Mouse (Mus musculus): ENCODE measurements around the gene Vangl2. TPM values are rescaled to one million over a fixed set of nuclear protein-coding genes. Genes with fewer than 3 reads are reported as not detected.
A peak's percentile ranks its signal among the peaks of the same experiment; 100 is the strongest.

The Vangl2 gene
- polyA plus RNA-seq, 1 experiment from 2014 or later: 10.1 TPM

DNA sequence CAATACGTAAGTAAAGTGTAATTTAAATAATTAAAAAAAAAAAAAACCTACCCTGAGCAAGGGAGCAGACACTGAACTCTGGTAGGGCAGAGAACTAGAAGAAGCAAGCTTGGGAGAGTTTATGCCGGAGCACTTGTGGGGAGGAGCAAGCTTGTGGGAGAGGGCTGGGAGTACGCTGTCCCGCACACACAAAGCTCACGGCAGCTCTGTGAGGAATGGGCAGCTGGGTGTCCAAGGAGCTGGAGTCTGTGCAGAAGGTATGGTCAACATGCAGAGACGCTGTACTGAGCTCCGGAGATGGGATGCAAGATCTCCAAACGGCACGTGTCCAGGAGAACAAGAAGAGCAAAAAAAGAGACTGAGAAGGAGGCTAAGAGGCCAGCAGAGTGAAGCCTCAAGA, 13.5 kb downstream of the Vangl2 start:
- Histone ChIP-seq H3K4me1 (replicated peaks) (peaks cover 30% of the 10 kb centered on the region), H3K27ac (no peak overlapping the region), H3K4me2 (replicated peaks) (no peak overlapping the region), H3K9me3 (no peaks in the 10 kb centered on the region), H3K27me3 (replicated peaks) (no peaks in the 10 kb centered on the region), H3K9ac (no peak overlapping the region; the same call in 1 of the 2 replicates), H3K4me3 (replicated peaks) (no peak overlapping the region), H3K36me3 (peaks cover 7% of the 10 kb centered on the region; the same call in 1 of the 2 replicates)
- no peak for ATAC-seq
- WGBS: 83% methylated on average over 9 of the region's 9 CpGs

DNA sequence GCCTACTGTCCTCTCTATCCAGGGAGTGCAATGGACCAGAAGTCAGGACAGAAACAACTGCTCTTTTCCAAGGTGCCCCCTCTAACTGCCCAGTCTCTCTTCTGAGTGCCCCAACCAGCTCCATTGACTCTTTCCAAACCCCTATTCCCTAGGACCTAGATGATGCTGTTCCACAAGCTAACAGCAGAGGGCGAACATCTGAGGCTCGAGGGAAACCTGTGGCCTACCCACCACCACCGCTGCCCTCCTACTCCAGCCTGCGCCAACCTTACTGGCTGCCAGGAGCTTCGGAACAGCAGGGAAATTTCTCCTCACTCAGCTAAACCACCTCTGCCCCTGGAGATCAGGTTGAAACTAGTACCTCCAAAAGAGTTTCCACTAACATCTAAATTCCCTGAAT, 16.2 kb downstream of the Vangl2 start:
- Histone ChIP-seq H3K9me3 (no peaks in the 10 kb centered on the region), H3K27me3 (replicated peaks) (no peaks in the 10 kb centered on the region), H3K27ac (no peak overlapping the region), H3K9ac (no peak overlapping the region), H3K4me1 (replicated peaks) (peaks cover 12% of the 10 kb centered on the region), H3K4me2 (replicated peaks) (no peak overlapping the region), H3K4me3 (replicated peaks) (no peak overlapping the region), H3K36me3 (peaks cover 27% of the 10 kb centered on the region)
- ATAC-seq: peak; percentile 41; the same call in 1 of the 2 replicates
- WGBS: 29% methylated on average over 5 of the region's 5 CpGs

DNA sequence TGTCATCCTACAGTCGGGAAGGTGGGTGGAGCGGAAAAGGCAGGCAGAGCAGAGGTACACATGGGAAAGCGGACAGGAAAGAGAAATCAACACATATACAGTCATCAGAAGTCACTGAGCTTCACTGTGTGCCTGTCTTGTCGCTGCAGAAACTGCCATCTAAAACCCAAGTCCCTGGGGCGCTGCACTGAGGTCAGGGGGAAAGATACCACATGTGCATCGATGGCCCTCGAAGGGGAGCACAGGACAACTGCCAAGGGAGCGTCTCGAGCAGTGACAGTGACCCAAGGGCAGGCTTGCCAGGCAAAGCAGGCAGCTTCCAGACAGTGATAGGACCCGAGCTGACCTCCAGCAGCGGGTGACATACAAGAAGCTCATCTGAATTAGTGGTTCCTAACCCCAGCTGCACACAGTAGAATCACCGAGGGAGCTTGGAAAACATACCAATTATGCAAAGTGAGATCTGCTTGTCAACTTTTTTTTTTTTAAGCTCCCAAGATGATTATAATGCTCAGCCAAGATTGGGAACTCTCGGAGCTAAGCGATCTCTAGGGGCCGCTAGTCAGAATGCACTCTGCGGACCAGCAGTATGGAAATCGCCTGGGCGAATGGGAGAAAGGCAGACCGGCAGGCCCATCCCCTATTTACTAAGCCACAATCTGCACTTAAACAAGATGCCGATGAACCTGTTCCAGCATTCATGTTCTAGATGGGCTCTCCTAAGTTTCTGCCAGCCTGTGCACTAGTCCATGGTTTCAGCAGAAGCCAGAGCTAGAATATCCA, 18.0 kb downstream of the Vangl2 start:
- H3K27ac ChIP-seq: no peak overlapping the region
- 93% methylated on average over 20 of the region's 20 CpGs for WGBS
- no peak overlapping the region for H3K4me2 ChIP-seq (replicated peaks)
- H3K36me3 ChIP-seq: peaks cover 30% of the 10 kb centered on the region
- no peak overlapping the region for H3K4me3 ChIP-seq (replicated peaks)
- no peaks in the 10 kb centered on the region for H3K4me1 ChIP-seq (replicated peaks)
- H3K9ac ChIP-seq: no peak overlapping the region
- no peaks in the 10 kb centered on the region for H3K27me3 ChIP-seq (replicated peaks)
- no peaks in the 10 kb centered on the region for H3K9me3 ChIP-seq
- ATAC-seq: no peak

- no peaks in the 10 kb centered on the region for H3K9me3 ChIP-seq
- no peak for ATAC-seq
- H3K9ac ChIP-seq: no peak overlapping the region
- no peak overlapping the region for H3K4me2 ChIP-seq (replicated peaks)
- H3K36me3 ChIP-seq: peaks cover 30% of the 10 kb centered on the region
- no peak overlapping the region for H3K27ac ChIP-seq
- no peaks in the 10 kb centered on the region for H3K4me1 ChIP-seq (replicated peaks)
- WGBS: 93% methylated on average over 21 of the region's 21 CpGs
- no peak overlapping the region for H3K4me3 ChIP-seq (replicated peaks)
- H3K27me3 ChIP-seq (replicated peaks): no peaks in the 10 kb centered on the region
These were observed 18.8 kb downstream of the Vangl2 start for GRCm38 (mm10) chr1:172009406-172009805.

DNA sequence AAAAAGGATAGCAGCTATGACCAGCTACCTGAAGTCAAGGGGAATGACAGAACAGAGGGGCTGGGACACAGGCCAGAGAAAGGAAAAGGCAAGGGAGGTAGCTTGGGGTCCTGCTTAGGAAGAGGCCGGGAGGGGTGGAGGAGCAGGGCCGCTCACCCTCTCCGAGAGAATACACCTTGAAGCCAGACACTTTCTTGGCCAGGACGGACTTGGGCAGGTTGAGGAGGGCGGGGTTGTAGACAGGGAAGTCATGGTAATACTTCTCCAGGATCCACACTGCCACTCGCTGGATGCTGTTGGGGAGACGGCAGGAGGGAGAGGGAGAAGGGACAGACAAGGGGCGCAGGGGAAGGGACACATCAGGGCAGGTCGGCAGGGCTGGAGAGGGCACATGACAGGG, 19.9 kb downstream of the Vangl2 start:
- Histone ChIP-seq H3K4me1 (replicated peaks) (no peaks in the 10 kb centered on the region), H3K36me3 (peaks cover 30% of the 10 kb centered on the region), H3K4me2 (replicated peaks) (no peak overlapping the region), H3K9me3 (no peaks in the 10 kb centered on the region), H3K27me3 (replicated peaks) (no peaks in the 10 kb centered on the region), H3K27ac (no peak overlapping the region), H3K4me3 (replicated peaks) (no peak overlapping the region), H3K9ac (no peak overlapping the region)
- ATAC-seq: no peak
- WGBS: 88% methylated on average over 9 of the region's 9 CpGs

DNA sequence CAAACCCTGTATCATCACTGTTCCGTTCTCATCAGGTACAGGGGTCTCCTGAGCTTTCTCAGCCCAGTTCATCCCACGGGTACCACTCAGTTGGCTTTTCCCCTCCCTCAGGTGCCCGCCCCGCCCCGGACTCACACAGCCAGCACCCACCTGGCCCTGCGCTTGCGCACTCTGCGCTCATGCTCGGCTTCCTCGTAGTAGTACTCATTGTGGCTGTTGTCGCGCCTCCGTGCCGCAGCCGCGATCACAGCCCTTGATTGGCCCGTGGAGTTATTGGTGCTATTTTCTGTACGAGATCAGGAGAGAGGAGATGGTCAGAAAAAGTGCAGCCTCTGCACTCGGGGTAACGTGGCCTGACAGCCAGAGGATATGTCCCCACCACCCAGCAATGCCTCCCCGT, 20.5 kb downstream of the Vangl2 start:
- Histone ChIP-seq H3K9ac (no peak overlapping the region), H3K27ac (no peak overlapping the region), H3K9me3 (no peaks in the 10 kb centered on the region), H3K36me3 (peaks cover 28% of the 10 kb centered on the region), H3K4me1 (replicated peaks) (no peaks in the 10 kb centered on the region), H3K4me3 (replicated peaks) (no peak overlapping the region), H3K4me2 (replicated peaks) (no peak overlapping the region), H3K27me3 (replicated peaks) (no peaks in the 10 kb centered on the region)
- ATAC-seq: no peak
- 94% methylated on average over 21 of the region's 21 CpGs for WGBS

DNA sequence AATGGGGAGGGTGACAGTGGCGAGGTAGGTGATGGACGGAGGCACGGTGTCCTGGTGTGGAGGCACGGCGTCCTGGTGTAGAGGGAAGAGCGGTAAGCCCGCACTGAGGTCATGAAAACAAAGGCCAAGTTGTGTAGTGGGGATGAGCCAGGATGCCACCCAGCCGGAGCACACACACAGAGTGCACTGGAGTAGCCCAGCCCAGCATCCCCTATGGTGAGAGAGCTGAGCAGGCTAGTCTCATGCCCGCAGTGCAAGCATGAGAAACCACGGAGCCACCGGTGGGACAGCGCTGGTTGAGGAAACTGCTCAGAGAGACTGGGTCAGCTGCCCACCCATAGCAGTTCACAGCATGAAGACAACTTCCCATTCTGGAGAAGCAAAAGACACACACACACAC, 26.6 kb downstream of the Vangl2 start:
- no peaks in the 10 kb centered on the region for H3K4me1 ChIP-seq (replicated peaks)
- H3K27ac ChIP-seq: no peak overlapping the region
- H3K4me2 ChIP-seq (replicated peaks): no peak overlapping the region
- no peaks in the 10 kb centered on the region; the same call in 1 of the 2 replicates for H3K36me3 ChIP-seq
- no peak overlapping the region for H3K9ac ChIP-seq
- H3K27me3 ChIP-seq (replicated peaks): no peaks in the 10 kb centered on the region
- H3K9me3 ChIP-seq: no peaks in the 10 kb centered on the region
- WGBS: 68% methylated on average over 12 of the region's 12 CpGs
- ATAC-seq: 0 out of 2 replicates have a peak, but pooled peaks have one; percentile 68
- H3K4me3 ChIP-seq (replicated peaks): no peak overlapping the region

- Histone ChIP-seq H3K27me3 (replicated peaks) (no peaks in the 10 kb centered on the region), H3K27ac (no peak overlapping the region), H3K4me3 (replicated peaks) (no peak overlapping the region), H3K9ac (no peak overlapping the region), H3K4me1 (replicated peaks) (no peaks in the 10 kb centered on the region), H3K36me3 (no peaks in the 10 kb centered on the region; the same call in 1 of the 2 replicates), H3K9me3 (no peaks in the 10 kb centered on the region), H3K4me2 (replicated peaks) (no peak overlapping the region)
- 0 out of 2 replicates have a peak, but pooled peaks have one; percentile 41 for ATAC-seq
- WGBS: 47% methylated on average over 3 of the region's 3 CpGs
These were observed 27.6 kb downstream of the Vangl2 start for GRCm38 (mm10) chr1:172000641-172001040.

DNA sequence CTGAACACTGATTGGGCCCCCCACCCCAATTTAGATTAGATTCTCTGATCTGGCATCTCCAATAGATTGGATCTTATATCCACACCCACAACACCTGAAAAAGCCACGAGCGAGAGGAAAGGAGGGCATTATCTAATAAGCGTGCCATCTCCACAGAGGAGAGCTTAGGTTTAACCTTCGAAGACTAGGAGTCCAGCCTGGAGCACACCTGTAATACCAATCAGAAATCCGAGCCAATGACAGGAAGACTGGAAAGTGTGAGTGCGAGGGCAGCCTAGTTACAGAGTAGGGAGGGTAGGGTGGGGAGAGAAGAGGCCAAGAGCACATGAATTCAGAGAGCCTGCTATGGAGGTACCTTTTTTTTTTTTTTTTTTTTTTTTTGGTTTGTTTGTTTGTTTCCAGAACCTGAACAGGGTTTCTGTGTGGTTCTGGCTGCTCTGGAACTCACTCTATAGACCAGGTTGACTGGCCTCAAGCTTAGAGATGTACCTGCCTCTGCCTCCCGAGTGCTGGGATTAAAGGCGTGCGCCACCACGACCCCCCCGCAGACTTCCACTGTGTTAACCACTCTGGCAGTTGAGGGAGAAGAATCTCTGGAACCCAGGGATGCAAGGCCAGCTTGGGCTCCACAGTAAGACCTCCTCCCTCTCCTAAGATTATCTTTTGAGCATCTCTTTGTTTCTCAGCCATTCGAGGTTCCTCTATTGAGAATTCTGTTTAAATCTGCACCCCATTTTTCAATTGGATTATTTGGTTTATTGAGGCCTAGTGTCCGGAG, 29.2 kb downstream of the Vangl2 start:
- no peak for ATAC-seq
- H3K4me3 ChIP-seq (replicated peaks): no peak overlapping the region

DNA sequence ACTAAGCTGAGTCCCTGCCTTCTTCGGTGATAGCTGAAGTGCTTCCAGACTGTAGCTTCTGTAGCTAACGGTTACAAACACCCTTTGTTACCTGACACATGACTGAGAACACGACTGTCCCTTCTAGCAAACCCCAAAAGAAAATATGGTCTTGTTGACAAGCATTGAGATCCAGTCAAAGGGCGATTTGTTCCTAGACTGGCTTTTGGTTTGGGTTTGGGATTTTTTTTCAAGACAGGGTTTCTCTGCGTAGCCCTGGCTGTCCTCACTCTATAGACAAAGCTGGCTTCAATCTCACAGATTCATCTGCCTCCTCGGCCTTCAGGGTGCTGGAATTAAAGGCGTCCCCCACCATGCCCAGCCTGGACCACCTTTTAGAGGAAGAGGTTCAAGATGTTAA, 31.5 kb downstream of the Vangl2 start:
- Histone ChIP-seq H3K9ac (no peak overlapping the region), H3K27ac (no peak overlapping the region), H3K36me3 (no peaks in the 10 kb centered on the region), H3K9me3 (no peaks in the 10 kb centered on the region), H3K4me3 (replicated peaks) (no peak overlapping the region), H3K4me1 (replicated peaks) (no peaks in the 10 kb centered on the region), H3K4me2 (replicated peaks) (no peak overlapping the region), H3K27me3 (replicated peaks) (no peaks in the 10 kb centered on the region)
- ATAC-seq: no peak
- WGBS: 78% methylated on average over 7 of the region's 7 CpGs

More for the DNA sequence above, 29.2 kb downstream of the Vangl2 start:
- no peak overlapping the region for H3K27ac ChIP-seq
- no peaks in the 10 kb centered on the region for H3K4me1 ChIP-seq (replicated peaks)
- no peaks in the 10 kb centered on the region; the same call in 1 of the 2 replicates for H3K36me3 ChIP-seq
- H3K9ac ChIP-seq: no peak overlapping the region
- no peaks in the 10 kb centered on the region for H3K27me3 ChIP-seq (replicated peaks)
- H3K4me2 ChIP-seq (replicated peaks): no peak overlapping the region
- no peaks in the 10 kb centered on the region for H3K9me3 ChIP-seq
- 89% methylated on average over 13 of the region's 13 CpGs for WGBS

DNA sequence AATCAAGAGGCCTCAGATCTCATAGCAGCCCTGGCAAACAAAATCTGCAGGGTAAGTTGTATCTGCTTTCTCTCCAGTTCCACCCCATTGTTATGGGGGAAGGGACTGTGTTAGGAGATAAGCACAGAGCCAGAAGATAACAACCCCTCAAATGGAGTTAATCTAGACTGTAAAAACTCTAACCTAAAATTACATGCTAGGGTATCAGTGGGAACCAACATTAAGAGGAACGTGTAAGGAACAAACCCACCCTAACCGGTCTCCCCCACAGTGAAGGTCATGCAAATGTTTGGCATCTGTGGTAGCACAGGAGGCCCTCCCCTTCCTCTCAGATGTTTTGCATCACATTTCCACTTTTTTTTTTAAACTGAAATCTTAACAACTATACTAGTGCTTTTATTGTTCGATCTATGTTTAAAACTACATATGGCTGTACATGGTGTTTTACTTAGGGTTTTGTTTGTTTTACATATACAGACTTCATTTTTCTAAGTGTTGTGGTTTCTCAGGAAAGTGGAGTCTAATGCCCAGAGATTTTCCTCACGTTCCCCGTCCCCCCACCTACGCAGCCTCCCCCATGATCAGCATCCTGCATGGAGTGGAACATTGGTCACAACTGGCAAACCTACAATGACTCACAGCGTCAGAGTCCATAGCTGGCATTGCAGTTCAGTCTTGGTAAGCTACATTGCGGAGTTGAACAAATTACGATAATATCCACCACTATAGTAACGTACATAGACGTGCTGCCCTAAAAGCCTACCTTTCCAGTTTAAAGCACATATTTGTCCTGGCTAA, 33.1 kb downstream of the Vangl2 start:
- H3K9me3 ChIP-seq: no peaks in the 10 kb centered on the region
- WGBS: 72% methylated on average over 11 of the region's 11 CpGs
- no peak for ATAC-seq

DNA sequence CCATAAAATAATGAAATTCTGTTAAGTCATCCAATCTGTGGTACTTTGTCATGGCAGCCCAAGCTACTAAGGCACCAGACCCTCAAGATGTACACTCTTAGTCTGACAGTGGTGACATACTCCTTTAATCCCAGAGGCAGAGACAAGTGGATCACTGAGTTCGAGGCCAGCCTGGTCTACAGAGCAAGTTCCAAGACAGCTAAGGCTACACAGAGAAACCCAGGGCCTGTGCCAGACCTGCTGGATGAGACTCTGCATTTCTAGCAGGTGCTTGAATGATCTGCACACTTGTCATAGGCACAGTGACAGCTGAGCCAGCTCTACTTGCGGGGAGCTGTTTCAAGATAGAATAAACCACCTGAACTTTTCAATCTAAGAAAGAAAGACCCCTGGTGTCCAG, 33.7 kb downstream of the Vangl2 start:
- Histone ChIP-seq H3K27ac (no peak overlapping the region), H3K9me3 (no peaks in the 10 kb centered on the region), H3K9ac (no peak overlapping the region), H3K27me3 (replicated peaks) (no peaks in the 10 kb centered on the region), H3K4me2 (replicated peaks) (no peak overlapping the region), H3K4me1 (replicated peaks) (no peaks in the 10 kb centered on the region), H3K36me3 (no peaks in the 10 kb centered on the region), H3K4me3 (replicated peaks) (no peak overlapping the region)
- no peak for ATAC-seq
- WGBS: 90% methylated on average over 2 of the region's 2 CpGs

More for the DNA sequence above, 33.1 kb downstream of the Vangl2 start:
- Histone ChIP-seq H3K4me3 (replicated peaks) (no peak overlapping the region), H3K4me1 (replicated peaks) (no peaks in the 10 kb centered on the region), H3K4me2 (replicated peaks) (no peak overlapping the region), H3K9ac (no peak overlapping the region), H3K27ac (no peak overlapping the region), H3K36me3 (no peaks in the 10 kb centered on the region), H3K27me3 (replicated peaks) (no peaks in the 10 kb centered on the region)
